Mouse (Mus musculus): ENCODE results near the gene Gys1.
"Not testable (repeated sequence)": the region's sequence is repeated elsewhere in the genome, so short reads cannot be mapped to it uniquely, and the experiment has no call there.

Gene Gys1

DNA sequence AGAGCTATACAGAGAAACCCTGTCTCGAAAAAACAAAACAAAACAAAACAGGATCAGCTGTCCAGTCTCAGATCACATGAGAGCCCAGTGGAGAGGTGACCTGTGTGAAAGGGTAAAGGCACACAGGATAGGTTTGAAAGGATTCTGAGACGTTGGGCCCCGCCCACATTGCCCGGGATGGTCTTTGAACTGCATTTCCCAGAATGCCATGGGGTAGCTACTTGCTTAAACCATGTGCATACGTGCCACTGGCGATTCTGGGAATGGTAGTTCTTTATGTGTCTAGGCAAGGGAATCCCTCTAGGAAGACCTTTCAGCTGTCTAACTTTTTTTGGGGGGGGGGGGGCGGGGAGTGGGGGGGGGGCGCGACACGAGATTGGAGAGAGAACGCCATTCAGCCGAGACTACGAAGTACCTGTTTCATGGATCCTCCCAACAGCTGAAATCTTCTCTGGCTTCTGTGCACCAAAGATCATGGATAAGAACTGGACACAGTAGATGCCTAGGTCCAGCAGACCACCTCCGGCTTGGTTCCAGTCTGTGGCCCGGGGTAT is 46.8 kb downstream of the Gys1 start, which contains the start of gene Tulp2:
Tulp2 (plus strand) TSS at position 504 of the 554 bp plus-strand sequence.
- DNase-seq (ENCODE audit: low spot score), result peak; percentile 70

- no peak for DNase-seq (ENCODE audit: low spot score)
These were observed 47.5 kb downstream of the Gys1 start for GRCm38 (mm10) chr7:45482166-45482565.

DNA sequence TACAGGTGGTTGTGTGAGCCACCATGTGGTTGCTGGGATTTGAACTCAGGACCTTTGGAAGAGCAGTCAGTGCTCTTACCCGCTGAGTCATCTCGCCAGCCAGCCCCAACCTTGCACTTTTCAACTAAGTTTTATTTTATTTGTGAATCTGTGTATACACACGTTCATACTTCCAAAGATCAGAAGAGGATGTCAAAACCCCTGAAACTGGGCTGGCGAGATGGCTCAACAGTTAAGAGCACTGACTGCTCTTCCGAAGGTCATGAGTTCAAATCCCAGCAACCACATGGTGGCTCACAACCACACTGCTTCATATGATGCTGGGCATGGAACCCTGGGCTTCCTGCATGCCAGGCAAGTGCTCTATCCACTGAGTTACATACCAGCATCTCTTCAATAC is 50.3 kb downstream of the Gys1 start:
- DNase-seq (ENCODE audit: low spot score), result not testable (repeated sequence)

DNA sequence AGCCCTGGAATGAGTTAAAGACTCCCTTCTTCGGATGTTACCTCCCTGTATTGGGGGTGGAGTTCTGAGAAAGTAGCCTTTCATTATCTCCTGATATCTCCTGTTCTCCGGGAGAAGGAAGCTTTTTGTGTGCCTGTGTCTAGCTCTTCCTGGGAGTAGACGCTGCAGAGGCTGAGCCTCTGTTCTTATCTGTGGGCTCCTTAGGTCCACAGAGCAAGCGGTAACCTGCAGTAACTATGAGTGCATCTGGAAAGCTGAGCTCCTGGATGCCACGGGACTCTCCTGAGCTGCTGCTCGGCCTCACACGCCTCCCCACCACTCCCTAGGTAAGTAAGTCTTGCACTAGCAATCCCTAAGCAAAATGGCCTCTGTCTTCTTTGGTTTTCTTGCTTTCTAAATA is 51.5 kb downstream of the Gys1 start:
- DNase-seq (ENCODE audit: low spot score), result no peak

DNA sequence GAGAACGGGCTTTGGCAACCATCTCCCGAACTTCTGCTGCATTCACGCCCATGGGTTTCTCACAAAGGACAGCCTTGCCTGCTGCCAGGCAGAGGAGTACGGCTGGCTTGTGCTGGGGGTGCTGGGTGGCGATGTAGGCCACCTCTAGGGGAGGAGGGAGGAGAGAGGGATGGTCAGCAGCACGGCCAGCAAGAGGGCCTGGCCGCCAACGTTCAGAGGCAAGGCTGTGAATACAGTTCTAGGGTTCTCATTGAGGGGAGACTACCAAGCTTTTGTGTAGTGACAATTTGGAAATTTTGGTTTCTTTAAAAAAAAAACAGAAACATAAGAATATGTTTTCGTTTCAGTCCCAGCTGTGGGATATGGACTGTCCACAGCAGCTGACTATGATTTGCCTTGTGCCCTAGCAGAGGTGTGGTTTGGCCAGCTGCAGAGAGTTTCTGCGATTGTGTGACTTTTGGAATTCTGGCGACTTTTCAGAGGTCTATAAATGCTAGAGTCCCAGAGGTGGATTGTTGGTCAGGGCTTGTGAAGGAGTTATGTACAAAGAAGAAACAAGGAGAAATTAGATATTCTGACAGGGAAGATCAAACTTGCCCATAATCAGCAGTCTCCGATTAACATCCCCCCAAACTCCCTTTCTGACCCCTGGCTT is 52.2 kb downstream of the Gys1 start, which contains the start of gene Gm45808:
Gm45808 (minus strand) TSS at position 51 of the 655 bp plus-strand sequence.
- DNase-seq (ENCODE audit: low spot score), result no peak

DNA sequence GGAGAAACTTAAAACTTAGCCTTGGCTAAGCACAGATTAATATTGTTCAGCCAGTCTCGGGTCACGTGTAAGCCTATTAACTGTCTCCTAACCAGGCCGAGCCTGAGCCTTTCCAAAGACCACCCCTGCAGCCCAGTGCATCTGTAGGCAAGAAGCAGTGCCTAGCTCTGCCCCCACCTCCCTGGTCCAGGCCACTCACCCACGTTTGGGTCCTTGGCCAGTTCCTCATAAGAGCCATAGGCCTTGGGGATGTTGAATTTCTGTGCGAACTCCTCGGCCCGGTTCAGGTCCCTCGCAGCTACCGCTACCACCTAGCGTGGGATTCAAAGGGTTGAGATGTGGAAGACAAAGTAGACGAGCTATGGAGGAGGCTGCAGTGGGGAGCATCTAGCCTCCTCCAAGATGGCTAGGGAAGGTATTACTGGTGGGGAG is 53.2 kb downstream of the Gys1 start:
- no peak for DNase-seq (ENCODE audit: low spot score)

DNA sequence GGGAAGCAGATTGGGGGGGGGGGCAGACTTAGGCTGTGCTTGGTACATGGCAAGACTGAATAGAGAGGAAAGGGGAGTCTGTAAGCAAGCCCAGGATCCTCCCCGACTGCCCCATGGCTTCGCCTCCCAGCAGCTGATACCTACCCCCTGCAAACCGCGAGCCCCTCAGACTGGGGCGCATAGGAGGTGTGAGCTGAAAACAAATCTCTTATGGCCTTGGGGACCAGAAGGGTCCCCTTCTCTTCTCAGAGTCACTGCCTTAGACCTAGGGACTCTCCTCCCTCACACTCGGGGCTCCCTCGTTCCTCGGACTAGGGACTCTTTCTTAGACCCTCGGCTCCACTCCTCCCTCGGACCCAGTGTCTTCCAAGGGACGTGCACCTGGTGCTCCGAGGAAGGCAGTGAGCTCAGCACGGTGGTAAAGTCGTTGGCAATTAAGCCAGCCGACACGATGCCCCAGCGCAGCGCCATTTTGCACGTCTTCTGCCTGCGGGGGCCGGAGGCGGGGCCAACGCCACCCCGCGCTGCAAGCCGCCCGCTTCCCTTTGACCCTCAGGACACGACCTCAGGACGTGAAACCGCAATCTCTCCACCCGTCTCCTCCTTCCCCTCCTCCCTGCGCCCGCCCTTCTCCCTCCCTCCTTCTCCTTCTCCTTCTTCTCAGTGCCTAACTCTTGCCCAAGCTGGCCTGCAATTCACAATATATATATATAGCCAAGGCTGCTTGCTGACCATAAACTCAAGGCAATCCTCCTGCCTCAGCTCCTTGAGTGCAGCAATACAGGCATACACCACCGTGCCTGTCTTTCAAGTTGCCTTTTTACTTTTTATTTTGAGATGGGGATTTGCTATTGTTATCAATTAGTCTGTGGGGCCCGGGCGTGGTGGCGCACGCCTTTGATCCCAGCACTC is 53.9 kb downstream of the Gys1 start, which contains the start of gene Dhdh:
Dhdh (minus strand) TSS at position 513 of the 912 bp plus-strand sequence.
- no peak for DNase-seq (ENCODE audit: low spot score)

DNA sequence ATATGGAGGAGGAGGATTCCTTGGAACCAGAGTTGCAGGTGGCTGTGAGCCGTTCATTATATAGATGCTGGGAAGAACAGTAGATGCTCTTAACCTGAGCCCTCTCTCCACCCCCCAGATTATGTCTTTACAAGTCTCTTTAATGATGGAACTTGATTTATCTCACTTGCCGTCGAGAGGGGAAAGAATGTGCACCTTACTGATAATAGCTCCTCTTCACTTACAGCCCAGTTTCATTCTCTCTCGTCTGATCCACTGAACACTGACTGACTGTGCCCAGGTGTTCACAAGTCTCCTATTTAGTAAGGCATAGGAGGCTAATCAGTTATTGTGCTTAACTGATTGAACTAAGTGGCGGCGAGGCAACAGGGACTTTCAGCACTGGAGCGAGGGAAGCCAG is 54.9 kb downstream of the Gys1 start:
- DNase-seq (ENCODE audit: low spot score), result peak; percentile 59

- no peak for DNase-seq (ENCODE audit: low spot score)
These were observed 56.2 kb downstream of the Gys1 start for GRCm38 (mm10) chr7:45490822-45491221.

GRCm38 (mm10) chr7:45491264-45491663 is 56.6 kb downstream of the Gys1 start:
- DNase-seq (ENCODE audit: low spot score), result no peak

- DNase-seq (ENCODE audit: low spot score), result no peak
These were observed 57.7 kb downstream of the Gys1 start for GRCm38 (mm10) chr7:45492225-45492844.

GRCm38 (mm10) chr7:45492951-45493350 is 58.3 kb downstream of the Gys1 start:
- DNase-seq (ENCODE audit: low spot score), result no peak

GRCm38 (mm10) chr7:45494548-45494947 is 59.9 kb downstream of the Gys1 start:
- DNase-seq (ENCODE audit: low spot score), result no peak

GRCm38 (mm10) chr7:45498427-45498826 is 63.8 kb downstream of the Gys1 start:
- no peak for DNase-seq (ENCODE audit: low spot score)

Data from c-Kit-positive CD71-positive TER-119-positive erythroid progenitor cells, embryonic 14.5 days (primary cell).